Mouse (Mus musculus) small intestine, adult 2 months (tissue): ENCODE measurements around the gene Nkain2.

Experiments used
- CTCF ChIP-seq: fragments of 200-500 bp; IDR thresholded peaks from 2 replicates; pipeline ENCODE4 v1.5.1; 2012; ENCODE audit warnings: low read depth, mild to moderate bottlenecking, control low read depth, inconsistent platforms, low read length, moderate library complexity, mixed read lengths; ENCODE audit not compliant: insufficient replicate concordance, insufficient read length; ENCODE audit errors: extremely low read depth
- POLR2A ChIP-seq: fragments of 200-500 bp; IDR thresholded peaks from 2 replicates; pipeline ENCODE4 v1.6.1; 2012; ENCODE audit warnings: low read depth, mild to moderate bottlenecking, control low read depth, inconsistent platforms, low read length, moderate library complexity

GRCm38 (mm10) chr10:32182951-32183350 lies 707.3 kb downstream of the Nkain2 start:
- TF ChIP-seq CTCF, result no peak
- TF ChIP-seq POLR2A, result no peak
